Mouse (Mus musculus): ENCODE data around the gene Nle1. TPM values are rescaled to one million over a fixed set of nuclear protein-coding genes. Genes with fewer than 3 reads are reported as not detected.

Nle1 gene
- total and polyA plus RNA-seq, 3 experiments, result 97.3 to 103 TPM; not detected in 1

- TF ChIP-seq MEF2A (IDR thresholded peaks at IDR 0.05; ENCODE audit: extremely low read depth, insufficient replicate concordance, low read depth, low read length, poor library complexity, severe bottlenecking), result peak; percentile 31; the same call in 1 of the 2 replicates
- TF ChIP-seq CHD2 (IDR thresholded peaks at IDR 0.05; ENCODE audit: low read length), result no peak
- no peak for TF ChIP-seq USF2 (IDR thresholded peaks at IDR 0.05; ENCODE audit: borderline replicate concordance in 1 of 2, insufficient read depth in 1 of 2, low read depth in 1 of 2, low read length in 2 of 2)
- TF ChIP-seq NELFE (IDR thresholded peaks at IDR 0.05; ENCODE audit: low read depth, low read length), result peak; percentile 59
- TF ChIP-seq JUND (IDR thresholded peaks at IDR 0.05; ENCODE audit: low read depth, low read length), result no peak
- TF ChIP-seq NRF1 (IDR thresholded peaks at IDR 0.05; ENCODE audit: insufficient read depth, low read depth, low read length, poor library complexity, severe bottlenecking), result peak; percentile 95
- 0 out of 2 replicates have a peak, but pooled peaks have one; percentile 23 for TF ChIP-seq MAFK (IDR thresholded peaks at IDR 0.05; ENCODE audit: borderline replicate concordance, low read depth, low read length)
- 0 out of 2 replicates have a peak, but pooled peaks have one; percentile 21 for TF ChIP-seq GABPA (IDR thresholded peaks at IDR 0.05; ENCODE audit: low read depth, low read length)
- TF ChIP-seq MAZ (IDR thresholded peaks at IDR 0.05; ENCODE audit: low read depth, low read length), result peak; percentile 77
- TF ChIP-seq BHLHE40 (IDR thresholded peaks at IDR 0.05; ENCODE audit: borderline replicate concordance, low read depth, low read length), result no peak
- TF ChIP-seq MYB (IDR thresholded peaks at IDR 0.05; ENCODE audit: low read depth, low read length), result no peak
- peak; percentile 87 for TF ChIP-seq GATA1 (IDR thresholded peaks at IDR 0.05; ENCODE audit: low read depth, low read length)
- no peak for TF ChIP-seq ELF1 (IDR thresholded peaks at IDR 0.05; ENCODE audit: low read depth, low read length)
- TF ChIP-seq EP300 (IDR thresholded peaks at IDR 0.05; ENCODE audit: low read depth in 1 of 2, low read length in 2 of 2), result peak; percentile 70 to 79
- TF ChIP-seq SIN3A (IDR thresholded peaks at IDR 0.05; ENCODE audit: low read length), result peak; percentile 93
- TF ChIP-seq RCOR1 (IDR thresholded peaks at IDR 0.05; ENCODE audit: low read depth, low read length), result peak; percentile 84
- peak; percentile 96 for TF ChIP-seq ETS1 (IDR thresholded peaks at IDR 0.05; ENCODE audit: low read depth, low read length)
- peak; percentile 66; the same call in 1 of the 2 replicates for TF ChIP-seq ZMIZ1 (IDR thresholded peaks at IDR 0.05; ENCODE audit: low read depth, low read length)
Observed at GRCm38 (mm10) chr11:82874924-82875323, 33.3 kb downstream of the Nle1 start (continued).

- H3K27me3 ChIP-seq (ENCODE audit: control insufficient read depth in 1 of 2, insufficient read depth in 2 of 2, low read length in 2 of 2), result no peaks in the 10 kb centered on the region
- H3K4me3 ChIP-seq (ENCODE audit: control insufficient read depth in 1 of 2, insufficient read depth in 1 of 2, low read depth in 2 of 2, low read length in 2 of 2), result peak within 1 kb of the TSS; percentile 85 to 98
- peaks cover 17% of the 10 kb centered on the region for H3K79me2 ChIP-seq (ENCODE audit: control insufficient read depth, insufficient read depth, low read length, poor library complexity)
- H3K9ac ChIP-seq (ENCODE audit: control insufficient read depth, low read depth, low read length, poor library complexity, severe bottlenecking), result peak within 1 kb of the TSS; percentile 88
- H3K4me1 ChIP-seq (ENCODE audit: control insufficient read depth in 1 of 2, insufficient read depth in 2 of 2, low read length in 2 of 2), result peaks cover 7 to 32% of the 10 kb centered on the region in 2 experiments
- peak; percentile 98 for DNase-seq (ENCODE audit: low read depth, low spot score)
- H3K9me3 ChIP-seq (replicated peaks; ENCODE audit: insufficient read depth, low read length), result no peaks in the 10 kb centered on the region
- peak within 1 kb of the TSS; percentile 60 for H3K27ac ChIP-seq (ENCODE audit: control insufficient read depth, low read depth, low read length)
- H3K36me3 ChIP-seq (ENCODE audit: control insufficient read depth in 1 of 2, insufficient read depth in 2 of 2, low read length in 2 of 2), result peaks cover 0 to 37% of the 10 kb centered on the region in 2 experiments; a peak in 2 of 4 replicates
- TF ChIP-seq RCOR1 (IDR thresholded peaks at IDR 0.05; ENCODE audit: low read depth, low read length) (no peak), MAZ (IDR thresholded peaks at IDR 0.05; ENCODE audit: low read depth, low read length) (peak; percentile 86; the same call in 1 of the 2 replicates), SMC3 (IDR thresholded peaks at IDR 0.05; ENCODE audit: low read depth, low read length) (peak; percentile 63), TCF12 (IDR thresholded peaks at IDR 0.05; ENCODE audit: low read depth, low read length) (0 out of 2 replicates have a peak, but pooled peaks have one; percentile 25), EP300 (IDR thresholded peaks at IDR 0.05; ENCODE audit: low read depth in 1 of 2, low read length in 2 of 2) (no peak), UBTF (IDR thresholded peaks at IDR 0.05; ENCODE audit: borderline replicate concordance, insufficient read depth, low read depth, low read length) (no peak), CTCF (IDR thresholded peaks at IDR 0.05 in 2 of 3, conservative IDR thresholded peaks at IDR 0.05 in 1 of 3; ENCODE audit: control insufficient read depth in 1 of 3, insufficient read depth in 1 of 3, low read depth in 2 of 3, low read length in 3 of 3, poor library complexity in 1 of 3, severe bottlenecking in 1 of 3) (peak; percentile 69 to 97 (median 94); a peak in 5 of 6 replicates), RAD21 (IDR thresholded peaks at IDR 0.05; ENCODE audit: low read depth, low read length) (no peak; the same call in 1 of the 2 replicates), NRF1 (IDR thresholded peaks at IDR 0.05; ENCODE audit: insufficient read depth, low read depth, low read length, poor library complexity, severe bottlenecking) (no peak), CHD1 (IDR thresholded peaks at IDR 0.05; ENCODE audit: low read depth, low read length) (no peak), MYC (IDR thresholded peaks at IDR 0.05; ENCODE audit: low read depth, low read length) (no peak), SIN3A (IDR thresholded peaks at IDR 0.05; ENCODE audit: low read length) (no peak; the same call in 1 of the 2 replicates), GATA1 (IDR thresholded peaks at IDR 0.05; ENCODE audit: low read depth, low read length) (no peak), MAX (IDR thresholded peaks at IDR 0.05; ENCODE audit: low read length) (0 out of 2 replicates have a peak, but pooled peaks have one; percentile 20), BHLHE40 (IDR thresholded peaks at IDR 0.05; ENCODE audit: borderline replicate concordance, low read depth, low read length) (no peak), ELF1 (IDR thresholded peaks at IDR 0.05; ENCODE audit: low read depth, low read length) (no peak; the same call in 1 of the 2 replicates), MYB (IDR thresholded peaks at IDR 0.05; ENCODE audit: low read depth, low read length) (no peak), POLR2AphosphoS2 (IDR thresholded peaks at IDR 0.05; ENCODE audit: low read length) (no peak), CHD2 (IDR thresholded peaks at IDR 0.05; ENCODE audit: low read length) (no peak), ZKSCAN1 (IDR thresholded peaks at IDR 0.05; ENCODE audit: low read depth, low read length) (no peak), NELFE (IDR thresholded peaks at IDR 0.05; ENCODE audit: low read depth, low read length) (peak; percentile 41), HCFC1 (IDR thresholded peaks at IDR 0.05; ENCODE audit: low read depth, low read length) (peak; percentile 84), USF2 (IDR thresholded peaks at IDR 0.05; ENCODE audit: borderline replicate concordance in 1 of 2, insufficient read depth in 1 of 2, low read depth in 1 of 2, low read length in 2 of 2) (no peak), GABPA (IDR thresholded peaks at IDR 0.05; ENCODE audit: low read depth, low read length) (no peak; the same call in 1 of the 2 replicates), POLR2A (IDR thresholded peaks at IDR 0.05; ENCODE audit: control insufficient read depth in 1 of 2, insufficient read depth in 1 of 2, low read depth in 1 of 2, low read length in 2 of 2, poor library complexity in 1 of 2) (peak; percentile 53 to 72; a peak in 2 of 4 replicates)
Observed at GRCm38 (mm10) chr11:82871031-82871446, 37.2 kb downstream of the Nle1 start, which contains the start of gene Rffl. Gene Rffl (minus strand): TSS chr11:82871210.

All from MEL (cell line).